Mouse (Mus musculus): ENCODE measurements around the gene Msto1. TPM values are rescaled to one million over a fixed set of nuclear protein-coding genes. Genes with fewer than 3 reads are reported as not detected.
"Not testable (repeated sequence)": the region's sequence is repeated elsewhere in the genome, so short reads cannot be mapped to it uniquely, and the experiment has no call there.

Msto1 gene
- total RNA-seq, 2 experiments from 2014 or later = 31.1 to 32.9 TPM

GRCm38 (mm10) chr3:88905741-88906140 lies 8.1 kb downstream of the Msto1 start:
- no peak for DNase-seq (ENCODE audit: low spot score in 2 of 2)

- no peak for DNase-seq (ENCODE audit: low spot score in 2 of 2)
Measured at GRCm38 (mm10) chr3:88905209-88905608, 8.6 kb downstream of the Msto1 start.

- no peak for DNase-seq (ENCODE audit: low spot score in 2 of 2)
Measured at GRCm38 (mm10) chr3:88904803-88905202, 9.0 kb downstream of the Msto1 start.

GRCm38 (mm10) chr3:88893011-88893410 lies 20.8 kb downstream of the Msto1 start:
- not testable (repeated sequence) for DNase-seq (ENCODE audit: low spot score in 2 of 2)

- DNase-seq (ENCODE audit: low spot score in 2 of 2) = not testable (repeated sequence)
Measured at GRCm38 (mm10) chr3:88882536-88882935, 31.3 kb downstream of the Msto1 start.

GRCm38 (mm10) chr3:88868449-88868848 lies 45.4 kb downstream of the Msto1 start:
- not testable (repeated sequence) for DNase-seq (ENCODE audit: low spot score in 2 of 2)

- not testable (repeated sequence) for DNase-seq (ENCODE audit: low spot score in 2 of 2)
Measured at GRCm38 (mm10) chr3:88867177-88867576, 46.6 kb downstream of the Msto1 start.

GRCm38 (mm10) chr3:88866735-88867134 lies 47.1 kb downstream of the Msto1 start:
- not testable (repeated sequence) for DNase-seq (ENCODE audit: low spot score in 2 of 2)

- DNase-seq (ENCODE audit: low spot score in 2 of 2) = no peak
Measured at GRCm38 (mm10) chr3:88862129-88862528, 51.7 kb downstream of the Msto1 start.

GRCm38 (mm10) chr3:88855837-88856236 lies 58.0 kb downstream of the Msto1 start:
- no peak for DNase-seq (ENCODE audit: low spot score in 2 of 2)

Other genes starting within 250 kb of the Msto1 start
- 10 to 100 TPM; 54.2 to 56.1 TPM for gene Khdc4, start 228.2 kb downstream of the Msto1 start, total RNA-seq (2021)
- 10 to 100 TPM; 48.8 to 55.2 TPM for gene Rit1, start 197.2 kb downstream of the Msto1 start, total RNA-seq (2021)
- gene Syt11, start 138.8 kb downstream of the Msto1 start, total RNA-seq (2021) = 100 to 1,000 TPM; 430 to 447 TPM
- gene Gon4l, start 78.8 kb downstream of the Msto1 start, total RNA-seq (2021) = 10 to 100 TPM; 47.9 to 52.2 TPM
- 10 to 100 TPM; 61.2 to 61.5 TPM for gene Ash1l, start 36.6 kb upstream of the Msto1 start, total RNA-seq (2021)
- gene Dap3, start 37.2 kb upstream of the Msto1 start, total RNA-seq (2021) = 100 to 1,000 TPM in 1 of 2 experiments, 10 to 100 TPM in 1; 100.0 to 115 TPM
- 100 to 1,000 TPM; 164 to 173 TPM for gene Rusc1, start 179.3 kb upstream of the Msto1 start, total RNA-seq (2021)
- gene Gm43738, start 187.1 kb upstream of the Msto1 start, total RNA-seq (2021) = under 1 TPM in 1 of 2 experiments, not detected in 1; 0.18 TPM
- gene Fdps, start 188.0 kb upstream of the Msto1 start, total RNA-seq (2021) = 100 to 1,000 TPM; 159 to 162 TPM
- under 1 TPM; 0.22 to 0.48 TPM for gene Pklr, start 222.1 kb upstream of the Msto1 start, total RNA-seq (2021)
- 10 to 100 TPM; 30.9 to 35.1 TPM for gene Hcn3, start 246.2 kb upstream of the Msto1 start, total RNA-seq (2021)